Mouse (Mus musculus) bone marrow macrophage, adult 2 months (primary cell): ENCODE results near the gene Gripap1.

Source experiments
- CTCF ChIP-seq: IDR thresholded peaks from 2 replicates; pipeline ENCODE4 v1.5.1; 2012; ENCODE audit warnings: low read depth, mild to moderate bottlenecking, low read length, moderate library complexity
- POLR2A ChIP-seq: IDR thresholded peaks from 2 replicates; pipeline ENCODE4 v1.6.1; 2012; ENCODE audit warnings: mild to moderate bottlenecking, low read depth, low read length, borderline replicate concordance

- TF ChIP-seq CTCF (peak; percentile 45; the same call in 1 of the 2 replicates), POLR2A (no peak)
Measured at GRCm38 (mm10) chrX:7776329-7777082, 13.1 kb upstream of the Gripap1 start.
